Mouse (Mus musculus): ENCODE data around the gene Srgap2. TPM values are rescaled to one million over a fixed set of nuclear protein-coding genes. Genes with fewer than 3 reads are reported as not detected.

Srgap2 gene
- polyA plus RNA-seq, 1 experiment from 2014 or later = 31.7 TPM

DNA sequence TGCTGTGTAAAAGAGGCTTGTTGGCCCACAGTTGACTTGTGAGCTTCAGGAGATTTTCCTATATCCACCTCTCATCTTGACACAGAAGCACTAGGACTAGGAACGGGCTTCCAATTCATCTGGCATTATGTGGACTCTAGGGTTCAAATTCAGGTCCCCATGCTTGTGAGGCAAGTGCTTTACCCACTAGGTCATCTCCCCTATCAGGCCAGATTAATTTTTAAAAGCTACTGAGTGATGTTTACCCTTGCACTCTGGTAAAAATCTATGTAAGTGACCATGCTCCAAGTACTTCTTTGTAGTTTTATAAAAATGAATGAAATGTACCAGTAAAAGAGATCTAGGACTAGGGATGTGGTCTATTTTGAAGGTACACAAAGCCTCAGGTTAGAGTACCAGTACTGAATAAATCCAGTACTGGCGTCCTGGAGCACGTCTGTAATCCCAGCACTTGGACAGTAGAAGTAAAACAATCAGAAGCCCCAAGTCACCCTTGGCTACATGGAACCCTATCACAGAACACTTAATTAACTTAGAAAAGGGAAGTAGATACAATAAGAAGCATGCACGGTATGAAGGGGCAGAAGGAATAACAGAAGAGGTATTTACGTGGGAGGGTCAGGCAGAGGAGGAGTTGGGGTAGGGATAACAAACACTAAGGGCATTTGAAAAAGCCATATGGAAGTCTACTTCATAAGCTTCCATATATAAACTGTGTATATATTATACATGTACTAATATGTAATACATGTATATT, 40.9 kb downstream of the Srgap2 start:
- H3K9ac ChIP-seq (ENCODE audit: low read depth, low read length) = no peak overlapping the region
- no peak overlapping the region for H3K4me2 ChIP-seq (ENCODE audit: low read length)
- H3K36me3 ChIP-seq (ENCODE audit: control insufficient read depth, insufficient read depth, low read length) = no peaks in the 10 kb centered on the region
- no peak overlapping the region for H3K4me3 ChIP-seq (ENCODE audit: low read depth, low read length)
- no peaks in the 10 kb centered on the region for H3K9me3 ChIP-seq (replicated peaks; ENCODE audit: control insufficient read depth, low read length, poor library complexity, severe bottlenecking)
- ATAC-seq = no peak
- 72% methylated on average over 5 of the region's 5 CpGs for WGBS
- no peaks in the 10 kb centered on the region for H3K27me3 ChIP-seq (ENCODE audit: control insufficient read depth, insufficient read depth, low read depth, low read length)
- H3K4me1 ChIP-seq (ENCODE audit: control insufficient read depth, insufficient read depth, low read length) = peaks cover 9% of the 10 kb centered on the region; the same call in 1 of the 2 replicates
- no peak overlapping the region for H3K27ac ChIP-seq (ENCODE audit: low read length)

DNA sequence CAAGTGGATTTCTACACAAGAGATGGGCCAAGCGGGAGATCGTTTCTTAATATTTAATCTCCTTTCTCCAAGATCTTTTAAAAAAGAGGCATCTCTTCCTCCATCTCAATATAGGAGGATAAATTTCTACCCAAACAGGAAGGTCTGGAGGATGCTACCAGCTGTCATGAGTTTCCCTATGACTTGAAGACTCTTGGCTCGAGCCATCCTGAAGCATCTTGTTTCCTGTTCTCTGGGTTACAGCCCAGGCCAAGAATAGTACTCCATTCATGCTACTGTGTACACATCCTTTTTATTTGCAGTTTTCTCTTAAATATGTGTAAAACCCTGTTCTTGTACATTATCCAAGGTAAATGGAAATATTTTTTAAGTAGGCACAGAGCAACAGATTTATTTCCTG, 44.9 kb downstream of the Srgap2 start:
- peaks cover 13% of the 10 kb centered on the region for H3K4me1 ChIP-seq (ENCODE audit: control insufficient read depth, insufficient read depth, low read length)
- H3K27ac ChIP-seq (ENCODE audit: low read length) = no peak overlapping the region
- H3K9me3 ChIP-seq (replicated peaks; ENCODE audit: control insufficient read depth, low read length, poor library complexity, severe bottlenecking) = no peaks in the 10 kb centered on the region
- no peak overlapping the region for H3K4me3 ChIP-seq (ENCODE audit: low read depth, low read length)
- WGBS = 89% methylated on average over 3 of the region's 3 CpGs
- no peak for ATAC-seq
- no peaks in the 10 kb centered on the region for H3K27me3 ChIP-seq (ENCODE audit: control insufficient read depth, insufficient read depth, low read depth, low read length)
- H3K9ac ChIP-seq (ENCODE audit: low read depth, low read length) = no peak overlapping the region
- H3K4me2 ChIP-seq (ENCODE audit: low read length) = no peak overlapping the region
- H3K36me3 ChIP-seq (ENCODE audit: control insufficient read depth, insufficient read depth, low read length) = no peaks in the 10 kb centered on the region

DNA sequence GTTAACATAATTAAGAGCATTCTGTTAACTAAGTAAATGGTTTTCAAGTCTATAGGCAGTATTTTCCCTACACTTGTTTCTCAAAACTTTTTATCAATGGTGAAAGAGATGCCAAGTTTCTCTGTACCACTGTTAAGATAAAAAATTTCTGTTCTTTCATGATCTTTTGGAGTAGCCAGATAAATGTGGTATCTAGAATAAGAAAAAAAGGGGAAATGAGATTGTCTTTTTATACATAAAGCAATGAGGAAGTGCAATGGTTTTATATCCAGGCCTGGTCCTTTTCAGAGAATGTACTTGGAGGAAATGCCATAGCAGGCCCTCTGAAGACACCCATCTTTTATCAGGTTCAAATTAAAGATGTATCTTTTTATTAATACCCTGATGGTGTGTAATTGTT, 45.8 kb downstream of the Srgap2 start:
- no peak overlapping the region for H3K9ac ChIP-seq (ENCODE audit: low read depth, low read length)
- H3K36me3 ChIP-seq (ENCODE audit: control insufficient read depth, insufficient read depth, low read length) = no peaks in the 10 kb centered on the region
- ATAC-seq = no peak
- H3K4me3 ChIP-seq (ENCODE audit: low read depth, low read length) = no peak overlapping the region
- peaks cover 9% of the 10 kb centered on the region for H3K4me1 ChIP-seq (ENCODE audit: control insufficient read depth, insufficient read depth, low read length)
- H3K4me2 ChIP-seq (ENCODE audit: low read length) = no peak overlapping the region
- no peak overlapping the region for H3K27ac ChIP-seq (ENCODE audit: low read length)
- no peaks in the 10 kb centered on the region for H3K27me3 ChIP-seq (ENCODE audit: control insufficient read depth, insufficient read depth, low read depth, low read length)
- no peaks in the 10 kb centered on the region for H3K9me3 ChIP-seq (replicated peaks; ENCODE audit: control insufficient read depth, low read length, poor library complexity, severe bottlenecking)

DNA sequence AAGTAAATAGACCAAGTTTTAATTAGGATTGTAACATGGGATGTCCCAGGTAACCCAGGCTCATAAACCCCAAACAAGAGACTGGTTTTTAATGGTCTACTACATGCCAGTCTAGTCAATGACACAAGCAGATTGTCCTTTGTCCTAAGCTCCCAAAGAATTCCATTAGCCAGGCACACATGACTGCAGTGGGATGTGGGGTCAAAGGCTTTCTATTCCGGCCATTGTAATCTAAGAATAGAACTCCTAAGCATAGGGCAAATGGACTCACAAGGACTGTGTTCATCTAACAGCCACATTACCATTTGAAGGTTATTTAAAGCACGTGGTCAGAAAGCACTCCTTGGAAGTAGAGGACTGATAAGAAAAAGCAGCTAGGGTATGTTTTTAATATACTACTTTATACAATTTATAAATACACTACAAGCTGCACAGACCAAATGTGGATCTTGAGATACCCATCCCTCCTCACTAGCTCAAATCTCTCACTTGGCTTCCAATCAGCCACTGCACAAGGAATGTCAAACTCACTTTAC, 48.3 kb downstream of the Srgap2 start:
- no peak overlapping the region for H3K27ac ChIP-seq (ENCODE audit: low read length)
- no peaks in the 10 kb centered on the region for H3K9me3 ChIP-seq (replicated peaks; ENCODE audit: control insufficient read depth, low read length, poor library complexity, severe bottlenecking)
- H3K27me3 ChIP-seq (ENCODE audit: control insufficient read depth, insufficient read depth, low read depth, low read length) = no peaks in the 10 kb centered on the region
- no peak overlapping the region for H3K4me2 ChIP-seq (ENCODE audit: low read length)
- H3K9ac ChIP-seq (ENCODE audit: low read depth, low read length) = no peak overlapping the region
- no peaks in the 10 kb centered on the region for H3K36me3 ChIP-seq (ENCODE audit: control insufficient read depth, insufficient read depth, low read length)
- 19% methylated on average over 2 of the region's 2 CpGs for WGBS
- peaks cover 9% of the 10 kb centered on the region for H3K4me1 ChIP-seq (ENCODE audit: control insufficient read depth, insufficient read depth, low read length)
- no peak overlapping the region for H3K4me3 ChIP-seq (ENCODE audit: low read depth, low read length)
- no peak for ATAC-seq

DNA sequence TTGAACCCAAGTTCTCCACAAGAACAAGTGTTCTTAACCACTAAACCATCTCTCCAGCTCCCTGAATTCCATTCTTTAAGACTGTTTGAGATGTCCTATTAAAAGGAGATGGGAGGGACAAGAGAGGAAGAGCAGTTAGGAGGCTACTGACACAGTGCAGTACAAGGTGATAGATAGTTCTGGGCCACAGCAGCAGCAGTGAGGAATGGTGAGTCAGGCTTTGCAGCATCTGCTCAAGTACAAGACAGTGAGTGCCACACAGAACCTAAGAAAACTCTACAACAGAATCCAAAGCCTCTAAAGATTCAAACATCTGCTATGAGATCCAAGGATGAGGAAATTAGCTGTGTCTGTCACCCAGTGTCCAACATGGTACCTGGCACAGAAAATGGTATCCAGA, 51.8 kb downstream of the Srgap2 start:
- ATAC-seq = no peak
- H3K9me3 ChIP-seq (replicated peaks; ENCODE audit: control insufficient read depth, low read length, poor library complexity, severe bottlenecking) = no peaks in the 10 kb centered on the region

DNA sequence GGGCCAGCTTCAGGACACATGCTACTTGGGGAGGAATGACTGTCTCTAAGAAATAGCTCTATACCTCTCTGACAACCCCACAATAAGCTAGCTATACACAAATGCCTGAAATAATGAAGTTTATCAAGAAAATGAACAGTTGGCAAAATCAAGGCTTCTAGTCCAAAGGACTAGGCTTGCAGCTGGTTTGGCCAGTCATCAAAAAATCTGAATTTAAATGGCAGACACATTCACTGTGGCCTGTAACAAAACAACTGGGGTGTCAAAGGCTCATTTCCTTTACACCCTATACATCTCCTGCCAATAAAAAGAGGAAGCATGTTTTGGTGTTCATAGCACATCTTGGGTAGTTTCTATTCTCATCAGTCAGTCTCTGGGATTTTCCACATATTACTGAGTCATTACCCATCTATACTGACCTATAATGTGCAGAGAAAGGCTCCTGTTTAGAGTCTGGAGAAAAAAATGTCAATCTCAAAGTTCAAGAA, 53.5 kb downstream of the Srgap2 start:
- Histone ChIP-seq H3K27ac (ENCODE audit: low read length) (no peak overlapping the region), H3K4me3 (ENCODE audit: low read depth, low read length) (no peak overlapping the region), H3K4me2 (ENCODE audit: low read length) (no peak overlapping the region), H3K4me1 (ENCODE audit: control insufficient read depth, insufficient read depth, low read length) (peaks cover 2% of the 10 kb centered on the region; the same call in 1 of the 2 replicates), H3K9me3 (replicated peaks; ENCODE audit: control insufficient read depth, low read length, poor library complexity, severe bottlenecking) (no peaks in the 10 kb centered on the region), H3K9ac (ENCODE audit: low read depth, low read length) (no peak overlapping the region), H3K36me3 (ENCODE audit: control insufficient read depth, insufficient read depth, low read length) (no peaks in the 10 kb centered on the region), H3K27me3 (ENCODE audit: control insufficient read depth, insufficient read depth, low read depth, low read length) (no peaks in the 10 kb centered on the region)
- ATAC-seq = no peak

More for the DNA sequence above, 51.8 kb downstream of the Srgap2 start:
- Histone ChIP-seq H3K27ac (ENCODE audit: low read length) (no peak overlapping the region), H3K9ac (ENCODE audit: low read depth, low read length) (no peak overlapping the region), H3K4me1 (ENCODE audit: control insufficient read depth, insufficient read depth, low read length) (peaks cover 4% of the 10 kb centered on the region; the same call in 1 of the 2 replicates), H3K27me3 (ENCODE audit: control insufficient read depth, insufficient read depth, low read depth, low read length) (no peaks in the 10 kb centered on the region), H3K4me3 (ENCODE audit: low read depth, low read length) (no peak overlapping the region), H3K4me2 (ENCODE audit: low read length) (no peak overlapping the region), H3K36me3 (ENCODE audit: control insufficient read depth, insufficient read depth, low read length) (no peaks in the 10 kb centered on the region)

DNA sequence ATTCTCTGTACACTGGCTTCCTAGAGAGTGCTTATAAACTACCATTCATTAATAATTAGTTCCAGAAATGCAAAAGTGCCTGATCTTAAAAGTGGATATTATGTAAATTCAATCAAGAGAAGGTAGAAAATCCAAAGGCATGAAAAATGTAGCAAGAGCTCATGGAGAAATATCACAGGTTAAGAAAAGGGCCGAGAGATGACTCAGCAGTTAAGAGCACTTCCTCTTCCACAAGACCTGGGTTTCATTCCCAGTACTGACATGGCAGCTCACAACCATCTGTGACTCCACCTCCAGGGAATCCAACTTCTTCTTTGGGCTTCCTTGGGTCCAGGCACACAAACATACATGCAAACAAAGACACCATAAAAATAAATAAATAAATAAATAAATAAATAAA, 56.6 kb downstream of the Srgap2 start:
- ATAC-seq = no peak
- Histone ChIP-seq H3K4me1 (ENCODE audit: control insufficient read depth, insufficient read depth, low read length) (no peaks in the 10 kb centered on the region), H3K9ac (ENCODE audit: low read depth, low read length) (no peak overlapping the region), H3K4me3 (ENCODE audit: low read depth, low read length) (no peak overlapping the region), H3K36me3 (ENCODE audit: control insufficient read depth, insufficient read depth, low read length) (no peaks in the 10 kb centered on the region), H3K4me2 (ENCODE audit: low read length) (no peak overlapping the region), H3K9me3 (replicated peaks; ENCODE audit: control insufficient read depth, low read length, poor library complexity, severe bottlenecking) (no peaks in the 10 kb centered on the region), H3K27me3 (ENCODE audit: control insufficient read depth, insufficient read depth, low read depth, low read length) (no peaks in the 10 kb centered on the region), H3K27ac (ENCODE audit: low read length) (no peak overlapping the region)
- WGBS = 96% methylated on average over 1 of the region's 1 CpGs

DNA sequence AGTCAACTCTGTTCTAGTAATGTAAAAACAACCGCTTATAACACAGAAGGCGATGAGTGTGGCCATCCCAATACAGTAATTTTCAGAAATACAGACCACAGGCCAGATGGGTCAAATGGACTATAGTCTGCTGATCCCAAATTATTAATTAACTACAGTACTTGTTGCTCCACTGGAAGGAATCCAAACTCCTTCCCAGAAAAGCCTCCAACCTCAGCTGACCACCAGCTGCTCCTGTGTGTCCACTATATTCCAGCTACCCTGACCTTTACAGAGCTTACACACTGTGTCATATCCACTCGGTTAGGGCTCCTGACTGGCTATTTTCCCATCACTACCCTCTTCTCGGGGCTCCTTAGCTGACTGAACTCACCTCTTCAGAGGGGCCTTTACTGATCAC, 61.3 kb downstream of the Srgap2 start:
- H3K4me1 ChIP-seq (ENCODE audit: control insufficient read depth, insufficient read depth, low read length) = peaks cover 7% of the 10 kb centered on the region
- H3K36me3 ChIP-seq (ENCODE audit: control insufficient read depth, insufficient read depth, low read length) = no peaks in the 10 kb centered on the region
- 88% methylated on average over 4 of the region's 4 CpGs for WGBS
- no peak for ATAC-seq
- H3K27ac ChIP-seq (ENCODE audit: low read length) = no peak overlapping the region
- no peak overlapping the region for H3K9ac ChIP-seq (ENCODE audit: low read depth, low read length)
- H3K4me3 ChIP-seq (ENCODE audit: low read depth, low read length) = no peak overlapping the region
- H3K9me3 ChIP-seq (replicated peaks; ENCODE audit: control insufficient read depth, low read length, poor library complexity, severe bottlenecking) = no peaks in the 10 kb centered on the region
- H3K27me3 ChIP-seq (ENCODE audit: control insufficient read depth, insufficient read depth, low read depth, low read length) = no peaks in the 10 kb centered on the region
- no peak overlapping the region for H3K4me2 ChIP-seq (ENCODE audit: low read length)

DNA sequence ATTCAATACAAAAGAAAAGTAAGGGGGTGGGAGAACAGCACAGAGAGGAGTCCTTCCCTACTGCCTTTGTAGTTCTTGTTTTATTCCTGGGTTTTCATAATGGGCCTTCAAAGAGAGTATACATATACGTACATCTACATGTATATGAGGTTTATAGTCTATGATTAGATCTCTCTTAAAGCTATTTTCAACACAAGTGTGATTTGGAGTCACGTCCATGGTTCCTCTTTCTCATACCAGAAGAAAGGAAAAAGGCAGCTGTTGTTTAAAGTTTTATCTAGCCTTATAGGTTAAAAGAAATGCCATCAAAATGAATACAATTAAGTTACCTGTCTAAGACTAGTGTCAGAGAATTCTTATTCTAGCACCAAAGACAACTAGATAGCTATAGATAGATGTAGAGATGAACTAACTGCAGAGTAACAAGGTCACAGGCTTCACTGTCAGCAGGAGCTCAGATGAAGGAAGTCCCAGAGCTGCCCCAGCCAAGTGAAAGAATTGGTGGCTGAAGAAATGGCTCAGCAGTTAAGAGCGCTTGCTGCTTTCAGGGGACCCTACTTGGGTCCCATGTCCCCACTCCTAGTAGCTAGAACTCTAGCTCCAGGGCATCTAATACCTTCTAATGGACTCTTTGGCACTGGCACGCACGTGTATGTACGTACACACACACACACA, 63.1 kb downstream of the Srgap2 start:
- H3K27ac ChIP-seq (ENCODE audit: low read length) = no peak overlapping the region
- peaks cover 11% of the 10 kb centered on the region for H3K4me1 ChIP-seq (ENCODE audit: control insufficient read depth, insufficient read depth, low read length)
- H3K27me3 ChIP-seq (ENCODE audit: control insufficient read depth, insufficient read depth, low read depth, low read length) = no peaks in the 10 kb centered on the region
- H3K4me3 ChIP-seq (ENCODE audit: low read depth, low read length) = no peak overlapping the region
- H3K36me3 ChIP-seq (ENCODE audit: control insufficient read depth, insufficient read depth, low read length) = no peaks in the 10 kb centered on the region
- ATAC-seq = no peak
- no peak overlapping the region for H3K4me2 ChIP-seq (ENCODE audit: low read length)
- no peak overlapping the region for H3K9ac ChIP-seq (ENCODE audit: low read depth, low read length)
- WGBS = 94% methylated on average over 6 of the region's 6 CpGs
- no peaks in the 10 kb centered on the region for H3K9me3 ChIP-seq (replicated peaks; ENCODE audit: control insufficient read depth, low read length, poor library complexity, severe bottlenecking)

Measured in midbrain, embryonic 16.5 days (tissue).